Mouse (Mus musculus) MEL (cell line): ENCODE results near the gene Msx2. TPM values are rescaled to one million over a fixed set of nuclear protein-coding genes. Genes with fewer than 3 reads are reported as not detected.

Source experiments
- DNase-seq: peaks from one replicate; pipeline ENCODE4 v3.0.0; 2011; ENCODE audit warnings: low read depth, low spot score
- H3K27ac ChIP-seq: 2 replicates; pipeline ENCODE4 v1.5.1; 2012; ENCODE audit warnings: low read depth, mild to moderate bottlenecking, control low read depth, low read length, moderate library complexity; ENCODE audit not compliant: control insufficient read depth
- H3K27me3 ChIP-seq, 2 experiments: fragments of 150-350 bp in 1 of 2; sonication (generic) in 1 of 2; 2 replicates each; pipeline ENCODE4 v1.6.1; 2012; ENCODE audit warnings: low read length in 2 of 2, mild to moderate bottlenecking in 2 of 2, improper control_type of control experiment in 1 of 2, moderate library complexity in 1 of 2; ENCODE audit not compliant: insufficient read depth in 2 of 2, control insufficient read depth in 1 of 2
- H3K36me3 ChIP-seq, 2 experiments: 2 replicates each; pipeline ENCODE4 v1.6.1; 2012 to 2014; ENCODE audit warnings: low read length in 2 of 2, improper control_type of control experiment in 1 of 2, inconsistent platforms in 1 of 2, mild to moderate bottlenecking in 1 of 2; ENCODE audit not compliant: insufficient read depth in 2 of 2, control insufficient read depth in 1 of 2
- H3K4me1 ChIP-seq, 2 experiments: fragments of 150-350 bp in 1 of 2; sonication (generic) in 1 of 2; 2 replicates each; pipeline ENCODE4 v1.6.1; 2012; ENCODE audit warnings: low read length in 2 of 2, improper control_type of control experiment in 1 of 2, mild to moderate bottlenecking in 1 of 2; ENCODE audit not compliant: insufficient read depth in 2 of 2, control insufficient read depth in 1 of 2
- H3K4me3 ChIP-seq, 2 experiments: fragments of 150-350 bp in 1 of 2; sonication (generic) in 1 of 2; 2 replicates each; pipeline ENCODE4 v1.5.1; 2012; ENCODE audit warnings: low read depth in 2 of 2, low read length in 2 of 2, mild to moderate bottlenecking in 2 of 2, moderate library complexity in 2 of 2, control low read depth in 1 of 2, improper control_type of control experiment in 1 of 2; ENCODE audit not compliant: control insufficient read depth in 1 of 2, insufficient read depth in 1 of 2
- H3K79me2 ChIP-seq: 2 replicates; pipeline ENCODE4 v1.6.1; 2012; ENCODE audit warnings: mild to moderate bottlenecking, low read length, moderate library complexity; ENCODE audit not compliant: control insufficient read depth, poor library complexity, insufficient read depth
- H3K9ac ChIP-seq: 2 replicates; pipeline ENCODE4 v1.6.1; 2012; ENCODE audit warnings: low read depth, mild to moderate bottlenecking, control low read depth, low read length, moderate library complexity; ENCODE audit not compliant: control insufficient read depth, poor library complexity, severe bottlenecking
- H3K9me3 ChIP-seq: fragments of 150-350 bp; sonication (generic); replicated peaks from 2 replicates; pipeline ENCODE4 v1.6.1; 2012; ENCODE audit warnings: mild to moderate bottlenecking, low read length, improper control_type of control experiment, moderate library complexity; ENCODE audit not compliant: insufficient read depth
- CHD1 ChIP-seq: IDR thresholded peaks from 2 replicates; pipeline ENCODE4 v1.6.1; 2012; ENCODE audit warnings: low read depth, mild to moderate bottlenecking, inconsistent platforms, low read length, improper control_type of control experiment
- CHD2 ChIP-seq: IDR thresholded peaks from 2 replicates; pipeline ENCODE4 v1.6.1; 2011; ENCODE audit warnings: low read length, improper control_type of control experiment
- CTCF ChIP-seq, 3 experiments: IDR thresholded peaks in 2 of 3; conservative IDR thresholded peaks in 1 of 3; 2 replicates each; pipeline ENCODE4 v1.5.1; 2011 to 2012; ENCODE audit warnings: low read length in 3 of 3, low read depth in 2 of 3, mild to moderate bottlenecking in 2 of 3, improper control_type of control experiment in 1 of 3, inconsistent platforms in 1 of 3, mixed read lengths in 1 of 3, moderate library complexity in 1 of 3; ENCODE audit not compliant: control insufficient read depth in 1 of 3, insufficient read depth in 1 of 3, poor library complexity in 1 of 3, severe bottlenecking in 1 of 3
- E2F4 ChIP-seq: IDR thresholded peaks from 2 replicates; pipeline ENCODE4 v1.6.1; 2011; ENCODE audit warnings: low read depth, low read length, improper control_type of control experiment, borderline replicate concordance
- ELF1 ChIP-seq: IDR thresholded peaks from 2 replicates; pipeline ENCODE4 v1.6.1; 2014; ENCODE audit warnings: low read depth, mild to moderate bottlenecking, inconsistent platforms, low read length, improper control_type of control experiment, moderate library complexity
- EP300 ChIP-seq, 2 experiments: IDR thresholded peaks; 2 replicates each; pipeline ENCODE4 v1.6.1; 2011; ENCODE audit warnings: improper control_type of control experiment in 2 of 2, low read length in 2 of 2, low read depth in 1 of 2, mild to moderate bottlenecking in 1 of 2
- HCFC1 ChIP-seq: IDR thresholded peaks from 2 replicates; pipeline ENCODE4 v1.6.1; 2012; ENCODE audit warnings: low read depth, mild to moderate bottlenecking, inconsistent platforms, low read length, improper control_type of control experiment, moderate library complexity
- JUND ChIP-seq: IDR thresholded peaks from 2 replicates; pipeline ENCODE4 v1.6.1; 2011; ENCODE audit warnings: low read depth, mild to moderate bottlenecking, improper control_type of control experiment, low read length
- KAT2A ChIP-seq: conservative IDR thresholded peaks from 2 replicates; pipeline ENCODE4 v1.6.1; 2012; ENCODE audit warnings: low read depth, low read length, improper control_type of control experiment, inconsistent platforms
- MAFK ChIP-seq: IDR thresholded peaks from 2 replicates; pipeline ENCODE4 v1.6.1; 2011; ENCODE audit warnings: low read depth, mild to moderate bottlenecking, low read length, improper control_type of control experiment, borderline replicate concordance
- MAX ChIP-seq: IDR thresholded peaks from 2 replicates; pipeline ENCODE4 v1.6.1; 2011; ENCODE audit warnings: low read length, improper control_type of control experiment
- MEF2A ChIP-seq: IDR thresholded peaks from 2 replicates; pipeline ENCODE4 v1.6.1; 2014; ENCODE audit warnings: low read depth, mild to moderate bottlenecking, inconsistent platforms, low read length, improper control_type of control experiment; ENCODE audit not compliant: poor library complexity, insufficient replicate concordance, severe bottlenecking; ENCODE audit errors: extremely low read depth
- MYB ChIP-seq: IDR thresholded peaks from 2 replicates; pipeline ENCODE4 v1.6.1; 2011; ENCODE audit warnings: mild to moderate bottlenecking, low read depth, low read length, improper control_type of control experiment
- MYC ChIP-seq: IDR thresholded peaks from 2 replicates; pipeline ENCODE4 v1.6.1; 2011; ENCODE audit warnings: low read depth, mild to moderate bottlenecking, low read length, improper control_type of control experiment, moderate library complexity
- NRF1 ChIP-seq: IDR thresholded peaks from 2 replicates; pipeline ENCODE4 v1.6.1; 2014; ENCODE audit warnings: low read depth, mild to moderate bottlenecking, inconsistent platforms, low read length, improper control_type of control experiment, moderate library complexity; ENCODE audit not compliant: poor library complexity, insufficient read depth, severe bottlenecking
- POLR2A ChIP-seq, 2 experiments: IDR thresholded peaks; 2 replicates each; pipeline ENCODE4 v1.6.1; 2011 to 2012; ENCODE audit warnings: low read length in 2 of 2, mild to moderate bottlenecking in 2 of 2, control low read depth in 1 of 2, improper control_type of control experiment in 1 of 2, low read depth in 1 of 2, moderate library complexity in 1 of 2; ENCODE audit not compliant: control insufficient read depth in 1 of 2, insufficient read depth in 1 of 2, poor library complexity in 1 of 2
- RAD21 ChIP-seq: IDR thresholded peaks from 2 replicates; pipeline ENCODE4 v1.6.1; 2011; ENCODE audit warnings: mild to moderate bottlenecking, low read depth, low read length, improper control_type of control experiment
- SIN3A ChIP-seq: IDR thresholded peaks from 2 replicates; pipeline ENCODE4 v1.6.1; 2012; ENCODE audit warnings: low read length, improper control_type of control experiment, inconsistent platforms
- SMC3 ChIP-seq: IDR thresholded peaks from 2 replicates; pipeline ENCODE4 v1.6.1; 2011; ENCODE audit warnings: low read depth, low read length, improper control_type of control experiment
- TCF12 ChIP-seq: IDR thresholded peaks from 2 replicates; pipeline ENCODE4 v1.6.1; 2014; ENCODE audit warnings: low read depth, mild to moderate bottlenecking, inconsistent platforms, low read length, improper control_type of control experiment, moderate library complexity
- USF1 ChIP-seq: IDR thresholded peaks from 2 replicates; pipeline ENCODE4 v1.6.1; 2014; ENCODE audit warnings: low read depth, mild to moderate bottlenecking, inconsistent platforms, low read length, improper control_type of control experiment, moderate library complexity
- USF2 ChIP-seq, 2 experiments: IDR thresholded peaks; 2 replicates each; pipeline ENCODE4 v1.6.1; 2011 to 2012; ENCODE audit warnings: improper control_type of control experiment in 2 of 2, low read length in 2 of 2, borderline replicate concordance in 1 of 2, inconsistent platforms in 1 of 2, low read depth in 1 of 2, mild to moderate bottlenecking in 1 of 2; ENCODE audit not compliant: insufficient read depth in 1 of 2
- ZKSCAN1 ChIP-seq: IDR thresholded peaks from 2 replicates; pipeline ENCODE4 v1.6.1; 2012; ENCODE audit warnings: low read depth, mild to moderate bottlenecking, inconsistent platforms, low read length, improper control_type of control experiment, moderate library complexity
- ZMIZ1 ChIP-seq: IDR thresholded peaks from 2 replicates; pipeline ENCODE4 v1.6.1; 2012; ENCODE audit warnings: low read depth, mild to moderate bottlenecking, inconsistent platforms, low read length, improper control_type of control experiment, moderate library complexity
- polyA plus RNA-seq, 2 experiments: library from polyadenylated mRNA; stranded (reverse) in 1 of 2; unstranded in 1 of 2; fragments of >175 nt in 1 of 2; fragments of >200 nt in 1 of 2; gene quantifications; 2 replicates each; pipeline versions ENCODE4 v1.2.1 to v1.2.4; 2012; ENCODE audit warnings: low replicate concordance in 2 of 2, low read depth in 1 of 2; ENCODE audit not compliant: insufficient read length in 2 of 2, insufficient read depth in 1 of 2, missing spikeins in 1 of 2
- total RNA-seq: library from RNA; depleted of rRNA; stranded (reverse); fragments of 300-350 nt; gene quantifications from 2 replicates; pipeline ENCODE4 v1.2.3, GENCODE M21; 2012

Msx2 gene
- total and polyA plus RNA-seq, 3 experiments = not detected

DNA sequence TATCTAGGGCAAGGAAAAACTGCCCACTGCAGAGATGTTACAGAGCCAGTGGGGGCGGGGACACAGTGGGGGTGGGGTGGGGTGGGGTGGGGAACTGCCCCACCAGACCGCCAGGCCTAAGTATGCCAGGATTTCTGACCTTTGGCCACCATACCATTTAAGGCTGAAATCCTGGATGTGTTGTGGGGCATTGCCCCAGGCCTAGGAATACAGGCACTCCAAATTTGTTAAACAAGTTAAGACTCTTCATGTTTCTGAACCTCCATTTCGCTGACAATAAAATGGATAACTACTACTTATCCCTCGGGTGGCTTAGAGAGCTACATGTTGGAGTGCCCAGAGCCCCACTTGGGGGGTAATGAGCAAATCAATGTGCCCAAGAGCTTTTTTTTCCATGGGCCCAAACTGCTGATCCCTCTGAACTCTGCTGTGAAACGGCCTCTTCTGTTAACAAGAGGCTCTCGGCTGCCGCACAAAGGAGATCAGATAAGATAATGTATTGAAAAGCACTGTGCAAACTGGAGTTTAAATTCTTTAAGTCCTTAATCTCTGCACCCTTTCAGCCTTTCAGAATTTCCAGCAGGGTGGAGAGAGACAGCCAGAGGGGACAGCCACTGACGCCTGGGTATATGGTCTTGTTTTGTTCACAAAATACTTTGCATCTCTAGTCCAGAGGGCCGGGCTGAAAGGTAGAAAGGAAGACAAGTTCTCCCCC, 2.3 kb downstream of the Msx2 start:
- Histone ChIP-seq H3K9me3 (no peaks in the 10 kb centered on the region), H3K27ac (no peak overlapping the region), H3K4me1 (no peaks in the 10 kb centered on the region), H3K79me2 (no peaks in the 10 kb centered on the region), H3K27me3 (no peaks in the 10 kb centered on the region), H3K4me3 (no peak overlapping the region), H3K9ac (no peak overlapping the region), H3K36me3 (no peaks in the 10 kb centered on the region)
- DNase-seq = no peak
- TF ChIP-seq ELF1 = no peak

DNA sequence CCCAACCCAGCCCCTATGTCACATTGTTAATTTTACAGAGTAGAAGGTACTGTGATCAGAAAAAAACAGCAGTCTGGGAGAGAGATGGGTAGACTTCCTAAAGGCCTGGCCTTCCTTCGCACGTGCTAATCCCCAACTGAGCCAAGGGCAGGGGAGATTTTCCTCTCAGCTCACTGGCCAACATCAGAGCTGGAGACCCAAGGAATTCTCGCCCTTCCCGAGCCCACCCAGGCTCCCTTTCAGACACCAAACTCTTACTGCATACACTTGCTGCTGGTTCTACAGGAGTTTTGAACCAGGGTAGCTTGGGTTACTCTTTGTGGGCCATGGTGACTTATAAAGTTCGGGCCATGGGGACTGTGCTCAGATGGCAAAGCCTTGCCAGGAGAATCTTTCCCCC, 3.1 kb downstream of the Msx2 start:
- Histone ChIP-seq H3K27ac (no peak overlapping the region), H3K4me3 (no peak overlapping the region), H3K4me1 (no peaks in the 10 kb centered on the region), H3K79me2 (no peaks in the 10 kb centered on the region), H3K9ac (no peak overlapping the region), H3K36me3 (no peaks in the 10 kb centered on the region), H3K9me3 (no peaks in the 10 kb centered on the region), H3K27me3 (no peaks in the 10 kb centered on the region)
- DNase-seq = no peak
- TF ChIP-seq E2F4 (no peak), JUND (no peak), CTCF (IDR thresholded peaks at IDR 0.05 in 2 of 3, conservative IDR thresholded peaks at IDR 0.05 in 1 of 3; ENCODE audit: control insufficient read depth in 1 of 3, insufficient read depth in 1 of 3, low read depth in 2 of 3, low read length in 3 of 3, poor library complexity in 1 of 3, severe bottlenecking in 1 of 3) (no peak), ZKSCAN1 (no peak), SIN3A (no peak), NRF1 (no peak), CHD2 (no peak), RAD21 (no peak), ELF1 (no peak), POLR2A (IDR thresholded peaks at IDR 0.05; ENCODE audit: control insufficient read depth in 1 of 2, insufficient read depth in 1 of 2, low read depth in 1 of 2, low read length in 2 of 2, poor library complexity in 1 of 2) (no peak), TCF12 (no peak), CHD1 (no peak), USF2 (IDR thresholded peaks at IDR 0.05; ENCODE audit: borderline replicate concordance in 1 of 2, insufficient read depth in 1 of 2, low read depth in 1 of 2, low read length in 2 of 2) (no peak), MAFK (no peak), SMC3 (no peak)

DNA sequence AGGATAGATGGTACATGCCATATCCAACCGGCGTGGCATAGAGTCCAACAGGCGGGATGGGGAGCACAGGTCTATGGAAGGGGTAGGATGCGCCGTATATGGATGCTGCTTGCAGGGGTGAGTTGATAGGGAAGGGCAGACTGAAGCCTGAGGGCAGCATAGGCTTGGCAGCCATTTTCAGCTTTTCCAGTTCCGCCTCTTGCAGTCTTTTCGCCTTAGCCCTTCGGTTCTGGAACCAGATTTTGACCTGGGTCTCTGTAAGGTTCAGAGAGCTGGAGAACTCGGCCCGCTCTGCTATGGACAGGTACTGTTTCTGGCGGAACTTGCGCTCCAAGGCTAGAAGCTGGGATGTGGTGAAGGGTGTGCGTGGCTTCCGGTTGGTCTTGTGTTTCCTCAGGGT, 4.7 kb downstream of the Msx2 start:
- Histone ChIP-seq H3K9ac (no peak overlapping the region), H3K36me3 (no peaks in the 10 kb centered on the region), H3K4me1 (no peaks in the 10 kb centered on the region), H3K4me3 (no peak overlapping the region), H3K79me2 (no peaks in the 10 kb centered on the region), H3K27me3 (no peaks in the 10 kb centered on the region), H3K27ac (no peak overlapping the region), H3K9me3 (no peaks in the 10 kb centered on the region)
- no peak for DNase-seq
- TF ChIP-seq HCFC1 (no peak), MEF2A (no peak), CHD2 (no peak), KAT2A (no peak), EP300 (IDR thresholded peaks at IDR 0.05; ENCODE audit: low read depth in 1 of 2, low read length in 2 of 2) (no peak), SMC3 (no peak), SIN3A (no peak), JUND (no peak), MYC (no peak), MAX (no peak), USF1 (no peak), ELF1 (no peak), ZMIZ1 (no peak), POLR2A (IDR thresholded peaks at IDR 0.05; ENCODE audit: control insufficient read depth in 1 of 2, insufficient read depth in 1 of 2, low read depth in 1 of 2, low read length in 2 of 2, poor library complexity in 1 of 2) (no peak), MYB (no peak)
